Mouse (Mus musculus): Measurements from ENCODE around the gene Malrd1. TPM values are rescaled to one million over a fixed set of nuclear protein-coding genes. Genes with fewer than 3 reads are reported as not detected.

Gene Malrd1
- polyA plus RNA-seq (2012; fragmentation: generic; extraction: Trizol): not detected

- TF ChIP-seq POLR2AphosphoS2 (IDR thresholded peaks at IDR 0.05; ENCODE audit: insufficient read length, low read depth) (no peak), SRF (IDR thresholded peaks at IDR 0.05; ENCODE audit: control insufficient read depth, insufficient read length, low read depth) (no peak), MAX (IDR thresholded peaks at IDR 0.05; ENCODE audit: low read depth) (no peak), USF1 (IDR thresholded peaks at IDR 0.05; ENCODE audit: low read depth) (no peak), TCF3 (IDR thresholded peaks at IDR 0.05; ENCODE audit: insufficient read length, low read depth) (no peak), E2F4 (IDR thresholded peaks at IDR 0.05; ENCODE audit: insufficient read depth) (no peak), POLR2A (IDR thresholded peaks at IDR 0.05; ENCODE audit: insufficient read length, low read depth) (no peak), CEBPB (IDR thresholded peaks at IDR 0.05; ENCODE audit: insufficient read depth, poor library complexity, severe bottlenecking) (no peak), MYOG (IDR thresholded peaks at IDR 0.05; ENCODE audit: control insufficient read depth in 1 of 3, insufficient read depth in 1 of 3, insufficient read length in 2 of 3, low read depth in 2 of 3) (no peak), MYOD1 (IDR thresholded peaks at IDR 0.05; ENCODE audit: control insufficient read depth in 1 of 3, insufficient read length in 2 of 3, low read depth in 2 of 3) (no peak), TCF12 (IDR thresholded peaks at IDR 0.05; ENCODE audit: insufficient read depth, poor library complexity, severe bottlenecking) (no peak), REST (IDR thresholded peaks at IDR 0.05; ENCODE audit: insufficient read depth, insufficient read length) (no peak)
- no peak within 1 kb of the TSS for H3K4me2 ChIP-seq (ENCODE audit: low read depth)
Observed at GRCm38 (mm10) chr2:15526241-15526924, at the start of gene Malrd1. TSS of gene Malrd1 (plus strand) at chr2:15526479.

GRCm38 (mm10) chr2:15538643-15539042 lies 12.4 kb downstream of the Malrd1 start:
- Histone ChIP-seq H3K4me3 (no peak overlapping the region), H3K27me3 (ENCODE audit: control insufficient read depth, insufficient read depth, insufficient read length) (no peaks in the 10 kb centered on the region), H3ac (ENCODE audit: control insufficient read depth, insufficient read length) (no peak overlapping the region), H3K4me2 (ENCODE audit: low read depth) (no peak overlapping the region), H3K36me3 (ENCODE audit: control insufficient read depth, insufficient read depth) (no peaks in the 10 kb centered on the region), H3K79me2 (ENCODE audit: control insufficient read depth, insufficient read depth) (no peaks in the 10 kb centered on the region)
- TF ChIP-seq MYOD1 (IDR thresholded peaks at IDR 0.05; ENCODE audit: control insufficient read depth in 1 of 3, insufficient read length in 2 of 3, low read depth in 2 of 3) (no peak), TCF3 (IDR thresholded peaks at IDR 0.05; ENCODE audit: insufficient read length, low read depth) (no peak), MYOG (IDR thresholded peaks at IDR 0.05; ENCODE audit: control insufficient read depth in 1 of 3, insufficient read depth in 1 of 3, insufficient read length in 2 of 3, low read depth in 2 of 3) (no peak), E2F4 (IDR thresholded peaks at IDR 0.05; ENCODE audit: insufficient read depth) (no peak), TCF12 (IDR thresholded peaks at IDR 0.05; ENCODE audit: insufficient read depth, poor library complexity, severe bottlenecking) (no peak), SRF (IDR thresholded peaks at IDR 0.05; ENCODE audit: control insufficient read depth, insufficient read length, low read depth) (no peak), USF1 (IDR thresholded peaks at IDR 0.05; ENCODE audit: low read depth) (no peak), CEBPB (IDR thresholded peaks at IDR 0.05; ENCODE audit: insufficient read depth, poor library complexity, severe bottlenecking) (no peak)

More at GRCm38 (mm10) chr2:15526241-15526924, at the start of gene Malrd1:
- no peaks in the 10 kb centered on the region for H3K36me3 ChIP-seq (ENCODE audit: control insufficient read depth, insufficient read depth)
- H3K27me3 ChIP-seq (ENCODE audit: control insufficient read depth, insufficient read depth, insufficient read length): no peaks in the 10 kb centered on the region
- H3K79me2 ChIP-seq (ENCODE audit: control insufficient read depth, insufficient read depth): no peaks in the 10 kb centered on the region
- no peak within 1 kb of the TSS for H3ac ChIP-seq (ENCODE audit: control insufficient read depth, insufficient read length)
- H3K4me3 ChIP-seq: no peak within 1 kb of the TSS

GRCm38 (mm10) chr2:15613327-15613948 lies 87.2 kb downstream of the Malrd1 start:
- Histone ChIP-seq H3K27me3 (ENCODE audit: control insufficient read depth, insufficient read depth, insufficient read length) (no peaks in the 10 kb centered on the region), H3K4me2 (ENCODE audit: low read depth) (no peak overlapping the region), H3ac (ENCODE audit: control insufficient read depth, insufficient read length) (no peak overlapping the region), H3K79me2 (ENCODE audit: control insufficient read depth, insufficient read depth) (no peaks in the 10 kb centered on the region), H3K36me3 (ENCODE audit: control insufficient read depth, insufficient read depth) (no peaks in the 10 kb centered on the region), H3K4me3 (no peak overlapping the region)
- no peak for TF ChIP-seq CEBPB (IDR thresholded peaks at IDR 0.05; ENCODE audit: insufficient read depth, poor library complexity, severe bottlenecking)
- TF ChIP-seq MYOG (IDR thresholded peaks at IDR 0.05; ENCODE audit: control insufficient read depth in 1 of 3, insufficient read depth in 1 of 3, insufficient read length in 2 of 3, low read depth in 2 of 3): no peak
- no peak for TF ChIP-seq TCF12 (IDR thresholded peaks at IDR 0.05; ENCODE audit: insufficient read depth, poor library complexity, severe bottlenecking)

- Histone ChIP-seq H3K79me2 (ENCODE audit: control insufficient read depth, insufficient read depth) (no peaks in the 10 kb centered on the region), H3ac (ENCODE audit: control insufficient read depth, insufficient read length) (no peak overlapping the region), H3K4me2 (ENCODE audit: low read depth) (no peak overlapping the region), H3K27me3 (ENCODE audit: control insufficient read depth, insufficient read depth, insufficient read length) (no peaks in the 10 kb centered on the region), H3K4me3 (no peak overlapping the region), H3K36me3 (ENCODE audit: control insufficient read depth, insufficient read depth) (no peaks in the 10 kb centered on the region)
- TF ChIP-seq E2F4 (IDR thresholded peaks at IDR 0.05; ENCODE audit: insufficient read depth) (no peak), MYOD1 (IDR thresholded peaks at IDR 0.05; ENCODE audit: control insufficient read depth in 1 of 3, insufficient read length in 2 of 3, low read depth in 2 of 3) (no peak), TCF12 (IDR thresholded peaks at IDR 0.05; ENCODE audit: insufficient read depth, poor library complexity, severe bottlenecking) (no peak), POLR2A (IDR thresholded peaks at IDR 0.05; ENCODE audit: insufficient read length, low read depth) (no peak)
Observed at GRCm38 (mm10) chr2:15614026-15614425, 87.7 kb downstream of the Malrd1 start.

- no peak overlapping the region for H3K4me2 ChIP-seq (ENCODE audit: low read depth)
- no peaks in the 10 kb centered on the region for H3K36me3 ChIP-seq (ENCODE audit: control insufficient read depth, insufficient read depth)
- H3K4me3 ChIP-seq: no peak overlapping the region
- no peaks in the 10 kb centered on the region for H3K27me3 ChIP-seq (ENCODE audit: control insufficient read depth, insufficient read depth, insufficient read length)
- TF ChIP-seq POLR2AphosphoS2 (IDR thresholded peaks at IDR 0.05; ENCODE audit: insufficient read length, low read depth) (no peak), REST (IDR thresholded peaks at IDR 0.05; ENCODE audit: insufficient read depth, insufficient read length) (no peak), SRF (IDR thresholded peaks at IDR 0.05; ENCODE audit: control insufficient read depth, insufficient read length, low read depth) (no peak), MYOG (IDR thresholded peaks at IDR 0.05; ENCODE audit: control insufficient read depth in 1 of 3, insufficient read depth in 1 of 3, insufficient read length in 2 of 3, low read depth in 2 of 3) (no peak), E2F4 (IDR thresholded peaks at IDR 0.05; ENCODE audit: insufficient read depth) (no peak), MAX (IDR thresholded peaks at IDR 0.05; ENCODE audit: low read depth) (no peak), TCF12 (IDR thresholded peaks at IDR 0.05; ENCODE audit: insufficient read depth, poor library complexity, severe bottlenecking) (no peak), POLR2A (IDR thresholded peaks at IDR 0.05; ENCODE audit: insufficient read length, low read depth) (no peak), MYOD1 (IDR thresholded peaks at IDR 0.05; ENCODE audit: control insufficient read depth in 1 of 3, insufficient read length in 2 of 3, low read depth in 2 of 3) (no peak), CEBPB (IDR thresholded peaks at IDR 0.05; ENCODE audit: insufficient read depth, poor library complexity, severe bottlenecking) (no peak), TCF3 (IDR thresholded peaks at IDR 0.05; ENCODE audit: insufficient read length, low read depth) (no peak), USF1 (IDR thresholded peaks at IDR 0.05; ENCODE audit: low read depth) (no peak)
- H3ac ChIP-seq (ENCODE audit: control insufficient read depth, insufficient read length): no peak overlapping the region
- H3K79me2 ChIP-seq (ENCODE audit: control insufficient read depth, insufficient read depth): no peaks in the 10 kb centered on the region
Observed at GRCm38 (mm10) chr2:15635761-15636160, 109.5 kb downstream of the Malrd1 start.

Measured in myocyte (in vitro differentiated cells).